Mouse (Mus musculus) adrenal gland, adult 18-20 months (tissue): ENCODE results near the gene Tmem41b. TPM values are rescaled to one million over a fixed set of nuclear protein-coding genes. Genes with fewer than 3 reads are reported as not detected.
"Not testable (repeated sequence)": the region's sequence is repeated elsewhere in the genome, so short reads cannot be mapped to it uniquely, and the experiment has no call there.

Source experiments
- DNase-seq, 2 experiments: peaks; one replicate each; pipeline ENCODE4 v3.0.0; 2021 to 2022; ENCODE audit warnings: low spot score in 2 of 2
- long read RNA-seq, 2 experiments: library from polyadenylated mRNA; stranded (forward); transcript quantifications; one replicate each; pipeline ENCODE4 v2.0.0; 2021
- total RNA-seq, 2 experiments: library from RNA; stranded (reverse); gene quantifications; 1 replicate in 1 of 2; 2 replicates in 1 of 2; pipeline ENCODE4 v1.2.3; 2021

Gene Tmem41b
- total RNA-seq = 10 to 100 TPM; 47.1 to 70.2 TPM
- long read RNA-seq, experiment 1, transcript Tmem41b-201 (7 exons, 3,840 nt) = major isoform, 31 of 35 reads
- long read RNA-seq, experiment 1, partial matches to known transcripts = 1 of 35 reads
- long read RNA-seq, experiment 1, other reads (novel, unspliced or antisense) = 3 of 35 reads
- long read RNA-seq, experiment 2, transcript Tmem41b-201 (7 exons, 3,840 nt) = major isoform, 57 of 59 reads
- long read RNA-seq, experiment 2, partial matches to known transcripts = 1 of 59 reads
- long read RNA-seq, experiment 2, other reads (novel, unspliced or antisense) = 1 of 59 reads

GRCm38 (mm10) chr7:109986775-109987174 is at the start of gene Tmem41b:
Gene Tmem41b (minus strand): TSS chr7:109986929.
- DNase-seq = not testable (repeated sequence)

GRCm38 (mm10) chr7:110030342-110030741 is 43.6 kb upstream of the Tmem41b start:
- no peak for DNase-seq

GRCm38 (mm10) chr7:110028826-110029225 is 42.1 kb upstream of the Tmem41b start:
- no peak for DNase-seq

GRCm38 (mm10) chr7:110026594-110026993 is 39.9 kb upstream of the Tmem41b start:
- DNase-seq = no peak

GRCm38 (mm10) chr7:110023553-110023952 is 36.8 kb upstream of the Tmem41b start:
- no peak for DNase-seq

GRCm38 (mm10) chr7:110018631-110019482 is 32.1 kb upstream of the Tmem41b start:
- peak; percentile 55 to 64 for DNase-seq

GRCm38 (mm10) chr7:110018117-110018630 is 31.4 kb upstream of the Tmem41b start, which contains the start of gene Ipo7:
Gene Ipo7 (plus strand): TSS chr7:110018274.
- peak; percentile 86 to 87 for DNase-seq

- no peak for DNase-seq
Measured at GRCm38 (mm10) chr7:110014272-110014671, 27.5 kb upstream of the Tmem41b start.

GRCm38 (mm10) chr7:110011417-110011816 is 24.7 kb upstream of the Tmem41b start:
- no peak for DNase-seq

GRCm38 (mm10) chr7:110009084-110009483 is 22.4 kb upstream of the Tmem41b start:
- no peak for DNase-seq

- no peak for DNase-seq
Measured at GRCm38 (mm10) chr7:110008513-110008912, 21.8 kb upstream of the Tmem41b start.

- DNase-seq = no peak
Measured at GRCm38 (mm10) chr7:110006471-110007195, 19.9 kb upstream of the Tmem41b start.

- no peak for DNase-seq
Measured at GRCm38 (mm10) chr7:110005976-110006375, 19.2 kb upstream of the Tmem41b start.

- DNase-seq = peak; percentile 66 to 68
Measured at GRCm38 (mm10) chr7:110002968-110003367, 16.2 kb upstream of the Tmem41b start.

GRCm38 (mm10) chr7:110002092-110002491 is 15.4 kb upstream of the Tmem41b start:
- DNase-seq = no peak

GRCm38 (mm10) chr7:109998388-109998787 is 11.7 kb upstream of the Tmem41b start:
- DNase-seq = no peak

GRCm38 (mm10) chr7:109993157-109993959 is 6.6 kb upstream of the Tmem41b start:
- peak in 1 of 2 experiments; percentile 57 for DNase-seq

- DNase-seq = no peak
Measured at GRCm38 (mm10) chr7:109991286-109991685, 4.6 kb upstream of the Tmem41b start.

GRCm38 (mm10) chr7:109986133-109986669 is 528 bp downstream of the Tmem41b start:
- peak; percentile 98 to 99 for DNase-seq

GRCm38 (mm10) chr7:109985661-109986132 is 1.0 kb downstream of the Tmem41b start:
- DNase-seq = no peak
